Mouse (Mus musculus): ENCODE data around the gene Skap1.

The Skap1 gene

GRCm38 (mm10) chr11:96505841-96506240 is 41.4 kb downstream of the Skap1 start:
- TF ChIP-seq GATA4 (IDR thresholded peaks at IDR 0.05; ENCODE audit: insufficient replicate concordance, low read length): no peak

- no peak for TF ChIP-seq GATA4 (IDR thresholded peaks at IDR 0.05; ENCODE audit: insufficient replicate concordance, low read length)
These were observed 50.8 kb downstream of the Skap1 start for GRCm38 (mm10) chr11:96515164-96515563.

DNA sequence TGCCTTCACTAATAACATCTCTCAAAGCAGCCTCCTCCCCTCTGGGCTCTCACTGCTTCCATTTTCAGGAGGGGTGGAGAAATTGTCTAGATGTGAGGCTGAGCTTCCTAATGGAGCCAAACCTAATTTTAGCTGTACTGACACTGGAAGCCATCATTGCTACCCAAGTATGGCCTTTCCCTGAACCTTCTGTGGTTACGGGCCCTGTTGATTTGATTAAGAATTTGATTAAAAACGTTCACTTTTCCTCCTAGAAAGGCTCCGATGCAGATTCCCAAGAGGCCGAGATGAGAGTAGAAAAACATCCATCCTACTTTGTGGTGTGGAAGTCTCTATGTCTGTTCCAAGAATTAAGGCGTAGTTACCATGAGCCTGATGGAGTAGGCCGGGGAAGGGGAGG is 60.1 kb downstream of the Skap1 start:
- TF ChIP-seq GATA4 (IDR thresholded peaks at IDR 0.05; ENCODE audit: insufficient replicate concordance, low read length): no peak

DNA sequence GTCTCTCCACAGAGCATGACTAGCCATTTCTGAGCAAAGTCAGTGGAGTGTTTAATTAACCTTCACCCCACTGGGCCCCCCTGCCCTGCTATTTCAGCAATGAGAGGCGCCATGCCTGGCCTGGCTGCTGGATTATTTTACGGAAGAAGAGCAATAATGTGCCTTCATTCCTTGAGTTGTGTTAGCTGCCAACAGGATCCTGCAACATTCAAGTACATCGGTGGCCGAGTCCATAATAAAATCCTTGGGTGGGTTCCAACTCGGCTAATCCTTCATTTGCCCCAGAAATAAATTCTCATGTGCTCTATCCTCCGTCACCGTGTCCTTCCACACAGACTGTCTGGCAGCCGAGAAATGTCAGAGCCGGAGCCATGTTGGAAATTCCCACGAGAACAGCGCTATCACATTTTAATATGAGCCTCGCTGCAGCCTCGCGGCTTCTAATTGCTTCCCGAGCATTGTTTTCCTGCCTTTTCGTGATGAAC is 61.8 kb downstream of the Skap1 start:
- TF ChIP-seq GATA4 (IDR thresholded peaks at IDR 0.05; ENCODE audit: insufficient replicate concordance, low read length): no peak

GRCm38 (mm10) chr11:96531757-96532433 is 67.5 kb downstream of the Skap1 start:
- no peak for TF ChIP-seq GATA4 (IDR thresholded peaks at IDR 0.05; ENCODE audit: insufficient replicate concordance, low read length)

DNA sequence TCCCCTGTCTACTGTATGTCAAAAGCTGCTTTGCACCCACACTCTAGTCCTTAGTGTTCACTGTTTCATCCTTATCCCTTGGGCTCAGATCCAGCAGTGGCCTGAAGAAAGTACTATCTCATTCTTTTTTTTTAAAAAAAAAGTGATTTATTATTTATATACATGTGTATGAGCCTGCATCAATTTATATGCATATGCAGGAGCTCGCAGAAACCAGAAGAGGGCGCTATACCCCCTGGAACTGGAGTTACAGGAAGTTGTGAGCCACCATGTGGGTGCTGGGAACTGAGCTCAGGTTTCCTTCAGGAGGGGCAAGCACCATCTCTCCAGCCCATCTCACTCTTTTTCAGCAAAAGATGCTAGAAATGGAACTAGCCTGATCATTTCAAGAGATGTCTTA is 70.1 kb downstream of the Skap1 start:
- TF ChIP-seq GATA4 (IDR thresholded peaks at IDR 0.05; ENCODE audit: insufficient replicate concordance, low read length): no peak

GRCm38 (mm10) chr11:96536146-96536545 is 71.8 kb downstream of the Skap1 start:
- no peak for TF ChIP-seq GATA4 (IDR thresholded peaks at IDR 0.05; ENCODE audit: insufficient replicate concordance, low read length)

DNA sequence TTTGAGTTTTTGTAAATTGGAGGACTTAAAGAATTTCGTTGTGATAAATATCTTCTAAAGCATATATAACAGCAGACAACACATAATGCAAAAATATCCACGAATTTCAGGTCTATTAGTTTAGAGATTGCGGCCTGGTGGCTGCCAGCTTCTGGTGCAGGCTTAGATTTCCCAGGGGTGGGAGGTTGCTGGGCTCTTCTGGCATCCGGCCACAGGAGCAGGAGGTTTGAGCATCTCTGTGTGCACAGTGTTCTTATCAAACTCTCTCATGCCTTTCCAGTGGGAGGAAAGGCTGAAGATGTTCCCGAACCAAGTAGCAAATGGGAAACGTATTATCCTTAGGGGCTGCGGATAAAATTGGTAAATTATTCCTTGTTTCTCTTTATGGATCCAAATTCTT is 77.6 kb downstream of the Skap1 start:
- TF ChIP-seq GATA4 (IDR thresholded peaks at IDR 0.05; ENCODE audit: insufficient replicate concordance, low read length): no peak

- TF ChIP-seq GATA4 (IDR thresholded peaks at IDR 0.05; ENCODE audit: insufficient replicate concordance, low read length): no peak
These were observed 78.2 kb downstream of the Skap1 start for GRCm38 (mm10) chr11:96542561-96542960.

- TF ChIP-seq GATA4 (IDR thresholded peaks at IDR 0.05; ENCODE audit: insufficient replicate concordance, low read length): no peak
These were observed 82.0 kb downstream of the Skap1 start for GRCm38 (mm10) chr11:96546428-96546827.

- no peak for TF ChIP-seq GATA4 (IDR thresholded peaks at IDR 0.05; ENCODE audit: insufficient replicate concordance, low read length)
These were observed 86.7 kb downstream of the Skap1 start for GRCm38 (mm10) chr11:96550960-96551703.

GRCm38 (mm10) chr11:96553091-96553490 is 88.7 kb downstream of the Skap1 start:
- TF ChIP-seq GATA4 (IDR thresholded peaks at IDR 0.05; ENCODE audit: insufficient replicate concordance, low read length): no peak

GRCm38 (mm10) chr11:96560229-96560628 is 95.8 kb downstream of the Skap1 start:
- no peak for TF ChIP-seq GATA4 (IDR thresholded peaks at IDR 0.05; ENCODE audit: insufficient replicate concordance, low read length)

- TF ChIP-seq GATA4 (IDR thresholded peaks at IDR 0.05; ENCODE audit: insufficient replicate concordance, low read length): no peak
These were observed 99.7 kb downstream of the Skap1 start for GRCm38 (mm10) chr11:96564088-96564487.

DNA sequence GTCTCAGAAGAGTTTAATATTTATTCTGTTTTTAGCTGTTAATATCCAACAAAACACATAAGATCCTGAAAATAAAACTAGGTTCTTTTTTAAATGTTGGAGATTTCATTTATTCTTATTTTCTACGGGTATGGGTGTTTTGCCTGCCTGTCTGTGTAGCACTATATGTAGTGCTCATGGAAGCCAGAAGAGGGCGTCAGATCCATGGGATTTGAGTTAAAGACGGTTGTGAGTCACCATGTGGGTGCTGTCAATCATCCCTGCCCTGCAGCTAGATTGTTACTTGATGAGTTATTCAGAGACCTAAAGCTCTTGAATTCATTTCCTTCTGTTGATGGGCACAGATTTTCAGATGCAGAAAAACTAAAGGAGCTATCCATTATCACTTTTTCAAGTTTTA is 108.1 kb downstream of the Skap1 start:
- no peak for TF ChIP-seq GATA4 (IDR thresholded peaks at IDR 0.05; ENCODE audit: insufficient replicate concordance, low read length)

Measured in liver, adult (tissue).